Mouse (Mus musculus) kidney, adult 2 months (tissue): Measurements from ENCODE around the gene Akap5. TPM values are rescaled to one million over a fixed set of nuclear protein-coding genes. Genes with fewer than 3 reads are reported as not detected.

Experiments
- DNase-seq: peaks from one replicate; pipeline ENCODE4 v3.0.0; 2021
- H3K27ac ChIP-seq: fragments of 200-500 bp; 2 replicates; pipeline ENCODE4 v1.5.1; 2012; ENCODE audit warnings: low read depth, low read length, control low read depth, inconsistent platforms; ENCODE audit not compliant: insufficient read depth
- H3K27me3 ChIP-seq: fragments of 200-500 bp; replicated peaks from 2 replicates; pipeline ENCODE4 v1.6.1; 2012; ENCODE audit warnings: mild to moderate bottlenecking, moderate library complexity, low read length, inconsistent platforms; ENCODE audit not compliant: control insufficient read depth, insufficient read depth
- H3K36me3 ChIP-seq: fragments of 200-500 bp; 2 replicates; pipeline ENCODE4 v1.6.1; 2012; ENCODE audit warnings: mild to moderate bottlenecking, moderate library complexity, low read length, inconsistent platforms; ENCODE audit not compliant: control insufficient read depth, insufficient read depth
- H3K4me1 ChIP-seq: fragments of 200-500 bp; 2 replicates; pipeline ENCODE4 v1.6.1; 2011; ENCODE audit warnings: low read length; ENCODE audit not compliant: control insufficient read depth, insufficient read depth
- H3K4me3 ChIP-seq: fragments of 200-500 bp; 2 replicates; pipeline ENCODE4 v1.5.1; 2011; ENCODE audit warnings: mild to moderate bottlenecking, low read depth, low read length, control low read depth; ENCODE audit not compliant: insufficient read depth
- CTCF ChIP-seq: fragments of 200-500 bp; conservative IDR thresholded peaks from 2 replicates; pipeline ENCODE4 v1.5.1; 2011; ENCODE audit warnings: low read depth, mild to moderate bottlenecking, control low read depth, low read length, moderate library complexity, mixed read lengths; ENCODE audit not compliant: insufficient read depth, insufficient read length
- POLR2A ChIP-seq: fragments of 200-500 bp; IDR thresholded peaks from one replicate; pipeline ENCODE4 v1.6.1; 2011; ENCODE audit warnings: low read depth, low read length, control low read depth
- WGBS: fragments of 180-500 bp; shearing (Covaris S2); methylation state at CpG from one replicate; pipeline ENCODE4 v1.1.7; 2018; 5-methylcytosine and 5-hydroxymethylcytosine counted together
- polyA plus RNA-seq: library from polyadenylated mRNA; depleted of rRNA; stranded (reverse); fragments of >200 nt; gene quantifications from 2 replicates; pipeline ENCODE4 v1.2.3, GENCODE M21; 2012; rRNA removed

The Akap5 gene
- polyA plus RNA-seq, 1 experiment: 0.27 TPM

GRCm38 (mm10) chr12:76378556-76378955 is 53.9 kb downstream of the Akap5 start:
- Histone ChIP-seq H3K4me3 (no peak overlapping the region), H3K27me3 (no peaks in the 10 kb centered on the region), H3K36me3 (no peaks in the 10 kb centered on the region), H3K4me1 (no peaks in the 10 kb centered on the region), H3K27ac (no peak overlapping the region)
- no peak for TF ChIP-seq CTCF
- TF ChIP-seq POLR2A: no peak
- DNase-seq: no peak
- 81% methylated on average over 5 of the region's 5 CpGs for WGBS

- no peak overlapping the region for H3K4me3 ChIP-seq
- no peak overlapping the region for H3K27ac ChIP-seq
- 81% methylated on average over 7 of the region's 7 CpGs for WGBS
- H3K27me3 ChIP-seq: no peaks in the 10 kb centered on the region
- no peaks in the 10 kb centered on the region for H3K36me3 ChIP-seq
- no peak for TF ChIP-seq POLR2A
- TF ChIP-seq CTCF: no peak
- no peak for DNase-seq
- no peaks in the 10 kb centered on the region for H3K4me1 ChIP-seq
Measured at GRCm38 (mm10) chr12:76380151-76380550, 55.5 kb downstream of the Akap5 start.

Other genes with a start within 250 kb of the Akap5 start
- gene Esr2, start 147.6 kb upstream of the Akap5 start, polyA plus RNA-seq: 0.17 and 0.31 TPM in 2 replicates
- gene Tex21, start 78.1 kb upstream of the Akap5 start, polyA plus RNA-seq: 0.11 TPM in 1 of 2 replicates, not detected in the other
- gene Mthfd1, start 69.6 kb upstream of the Akap5 start, polyA plus RNA-seq: 128 and 132 TPM in 2 replicates
- 4.9 and 5.9 TPM in 2 replicates for gene Zbtb25, start 44.7 kb downstream of the Akap5 start, polyA plus RNA-seq
- 1.5 and 1.6 TPM in 2 replicates for gene Zbtb1, start 45.4 kb downstream of the Akap5 start, polyA plus RNA-seq
- 11.8 and 14.0 TPM in 2 replicates for gene Hspa2, start 79.3 kb downstream of the Akap5 start, polyA plus RNA-seq
- 0.23 and 0.31 TPM in 2 replicates for gene Ppp1r36, start 92.6 kb downstream of the Akap5 start, polyA plus RNA-seq
- 57.9 and 67.6 TPM in 2 replicates for gene Plekhg3, start 206.0 kb downstream of the Akap5 start, polyA plus RNA-seq